15 mouse cellular contexts compared by ENCODE assay signal in the genomic region with DNA sequence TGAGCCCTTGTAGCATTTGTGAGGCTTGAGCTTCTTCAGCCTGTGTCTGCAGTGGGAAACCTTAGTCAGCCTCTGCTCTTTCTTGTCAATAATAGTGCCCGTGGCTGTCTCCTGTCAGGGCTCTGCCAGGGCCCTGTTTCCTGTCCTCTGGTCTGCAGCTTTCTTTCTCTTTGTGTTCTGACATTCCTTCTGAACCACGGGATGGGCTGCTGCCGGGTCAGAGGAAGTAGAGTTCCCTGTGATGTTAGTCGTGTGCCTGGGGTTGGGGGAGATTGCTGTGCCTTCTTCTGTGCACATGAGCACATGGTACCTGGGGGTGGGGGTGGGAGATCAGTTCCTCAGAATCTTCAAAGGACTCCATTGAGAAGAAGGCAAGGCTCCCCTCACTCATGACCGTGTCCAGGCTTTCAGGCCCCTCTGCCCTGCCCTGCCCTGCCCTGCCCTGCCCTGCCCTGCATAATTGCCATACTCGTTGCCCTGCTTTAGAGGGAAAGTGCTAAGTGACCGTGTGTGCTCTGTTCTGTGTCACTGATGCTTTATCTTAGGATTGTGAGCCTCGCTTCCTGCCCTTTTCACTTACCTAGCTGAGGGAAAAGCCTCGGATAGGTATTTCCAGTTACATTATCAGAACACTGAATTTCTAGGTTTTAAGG. TPM values are rescaled to one million over a fixed set of nuclear protein-coding genes. Genes with fewer than 3 reads are reported as not detected.
DNase-seq lines count a peak whose midpoint lies in the region; ATAC-seq and TF ChIP-seq lines count a peak whose summit lies in the region.
"Had no signal": no experiment of that assay in that cellular context is flagged by ENCODE, and none has a peak within 500 bp of the region (broad histone marks: within the 10 kb centered on the region; RNA-seq: fewer than 3 reads in every experiment).

No protein-coding gene starts in this region.

- H3K36me3 ChIP-seq in heart, embryonic 11.5 days (ENCODE audit: control insufficient read depth, insufficient read depth, low read length) = 0 out of 2 replicates have a peak, but pooled peaks cover 9% of the 10 kb centered on the region
- H3K36me3 ChIP-seq in lung, embryonic 14.5 days (ENCODE audit: insufficient read depth) = peaks cover 44% of the 10 kb centered on the region
- peaks cover 14% of the 10 kb centered on the region; the same call in 1 of the 2 replicates for H3K36me3 ChIP-seq in intestine, embryonic 16.5 days (ENCODE audit: control insufficient read depth, insufficient read depth, low read length)

- peak overlapping the region; percentile 52; the same call in 1 of the 2 replicates for H3K9ac ChIP-seq in heart, embryonic 11.5 days (ENCODE audit: low read depth, low read length)
- no peak overlapping the region for H3K9ac ChIP-seq in lung, embryonic 14.5 days
- H3K9ac ChIP-seq in intestine, embryonic 16.5 days (ENCODE audit: low read depth, low read length) = no peak overlapping the region; the same call in 1 of the 2 replicates
- H3K9ac ChIP-seq: liver, embryonic 15.5 days had no signal

- DNase-seq in heart, postnatal 4 days = no peak
- DNase-seq in lung, embryonic 14.5 days = no peak
- DNase-seq in lung, postnatal 36 days = no peak
- DNase-seq in ZHBTc4 (ENCODE audit: low read depth, low spot score) = peak; percentile 62
- no peak for DNase-seq in MN1 (ENCODE audit: low spot score)
- DNase-seq: adrenal gland, postnatal 14 days; kidney, adult 18-20 months; right cerebral cortex, postnatal 14 days; thymus, postnatal 14 days had no signal

- no peak for TF ChIP-seq CTCF in lung, embryonic 14.5 days (IDR thresholded peaks at IDR 0.05; ENCODE audit: low read depth)

- ATAC-seq in heart, embryonic 11.5 days (replicated peaks; ENCODE audit: insufficient number of reproducible peaks, low FRiP score, low TSS enrichment) = 0 out of 2 replicates have a peak, but pooled peaks have one; percentile 42
- peak; percentile 24; the same call in 1 of the 2 replicates for ATAC-seq in lung, embryonic 14.5 days (ENCODE audit: insufficient read depth)
- peak; percentile 59 for ATAC-seq in intestine, embryonic 16.5 days
- ATAC-seq: Patski had no signal

- H3K9me3 ChIP-seq in heart, embryonic 11.5 days (replicated peaks; ENCODE audit: control insufficient read depth, low read length) = no peaks in the 10 kb centered on the region
- no peaks in the 10 kb centered on the region for H3K9me3 ChIP-seq in lung, embryonic 14.5 days (ENCODE audit: low read depth, low read length)
- H3K9me3 ChIP-seq in intestine, embryonic 16.5 days (ENCODE audit: control insufficient read depth, low read length) = no peaks in the 10 kb centered on the region
- H3K9me3 ChIP-seq: liver, embryonic 15.5 days had no signal

- H3K4me3 ChIP-seq in heart, embryonic 11.5 days (ENCODE audit: low read depth, low read length) = no peak overlapping the region
- no peak overlapping the region for H3K4me3 ChIP-seq in lung, embryonic 14.5 days (ENCODE audit: low read depth, low read length)
- H3K4me3 ChIP-seq in intestine, embryonic 16.5 days (ENCODE audit: low read length) = no peak overlapping the region
- H3K4me3 ChIP-seq: layer of hippocampus, adult 2 months; liver, embryonic 15.5 days had no signal

- 18% methylated on average over 9 of the region's 9 CpGs for WGBS in heart, embryonic 11.5 days (ENCODE audit: insufficient replicate concordance)
- WGBS in lung, embryonic 14.5 days = 41% methylated on average over 9 of the region's 9 CpGs
- 22% methylated on average over 9 of the region's 9 CpGs for WGBS in intestine, embryonic 16.5 days

- peak overlapping the region; percentile 40 for H3K4me2 ChIP-seq in heart, embryonic 11.5 days
- H3K4me2 ChIP-seq in lung, embryonic 14.5 days = no peak overlapping the region
- H3K4me2 ChIP-seq in intestine, embryonic 16.5 days (ENCODE audit: low read depth, low read length) = no peak overlapping the region
- H3K4me2 ChIP-seq: liver, embryonic 15.5 days; midbrain, embryonic 11.5 days had no signal

- H3K27me3 ChIP-seq in heart, embryonic 11.5 days (ENCODE audit: control insufficient read depth, insufficient read depth, low read length) = no peaks in the 10 kb centered on the region
- no peaks in the 10 kb centered on the region for H3K27me3 ChIP-seq in lung, embryonic 14.5 days (ENCODE audit: insufficient read depth, low read length)
- H3K27me3 ChIP-seq in intestine, embryonic 16.5 days (replicated peaks; ENCODE audit: control insufficient read depth, insufficient read depth, low read length) = no peaks in the 10 kb centered on the region
- H3K27me3 ChIP-seq: liver, embryonic 15.5 days; Patski had no signal

- peak overlapping the region; percentile 82 for H3K27ac ChIP-seq in heart, embryonic 11.5 days (ENCODE audit: low read depth, low read length)
- peak overlapping the region; percentile 9; the same call in 1 of the 2 replicates for H3K27ac ChIP-seq in lung, embryonic 14.5 days (ENCODE audit: low read depth)
- no peak overlapping the region for H3K27ac ChIP-seq in intestine, embryonic 16.5 days (ENCODE audit: low read length)
- H3K27ac ChIP-seq: layer of hippocampus, adult 2 months; liver, embryonic 15.5 days had no signal

- peaks cover 9% of the 10 kb centered on the region; the same call in 1 of the 2 replicates for H3K4me1 ChIP-seq in heart, embryonic 11.5 days (ENCODE audit: control insufficient read depth, insufficient read depth, low read length)
- no peaks in the 10 kb centered on the region for H3K4me1 ChIP-seq in lung, embryonic 14.5 days (ENCODE audit: insufficient read depth)
- H3K4me1 ChIP-seq in intestine, embryonic 16.5 days (ENCODE audit: control insufficient read depth, insufficient read depth, low read length) = peaks cover 10% of the 10 kb centered on the region

RNA-seq across cellular contexts. Expression of gene Vrk1, which starts 36.2 kb away (rescaled TPM):
- 49.8 and 52.4 TPM in 2 replicates for polyA plus RNA-seq in heart, embryonic 11.5 days (2014; fragmentation: Nextera tagmentation; extraction: Ambion mirVana)
- total RNA-seq in heart, postnatal 4 days (2021) = 10 to 100 TPM; 26.4 to 28.0 TPM
- polyA plus RNA-seq in lung, embryonic 14.5 days (2014; fragmentation: Nextera tagmentation; extraction: Ambion mirVana) = 86.2 and 86.6 TPM in 2 replicates
- polyA plus RNA-seq in intestine, embryonic 16.5 days (2015; fragmentation: Nextera tagmentation; extraction: Ambion mirVana) = 52.7 and 61.2 TPM in 2 replicates
